Mouse (Mus musculus) MEL (cell line): ENCODE results near the gene Lamc3. TPM values are rescaled to one million over a fixed set of nuclear protein-coding genes. Genes with fewer than 3 reads are reported as not detected.

Experiments
- DNase-seq: peaks from one replicate; pipeline ENCODE4 v3.0.0; 2011; ENCODE audit warnings: low read depth, low spot score
- H3K27ac ChIP-seq: 2 replicates; pipeline ENCODE4 v1.5.1; 2012; ENCODE audit warnings: low read depth, mild to moderate bottlenecking, control low read depth, low read length, moderate library complexity; ENCODE audit not compliant: control insufficient read depth
- H3K27me3 ChIP-seq, 2 experiments: fragments of 150-350 bp in 1 of 2; sonication (generic) in 1 of 2; 2 replicates each; pipeline ENCODE4 v1.6.1; 2012; ENCODE audit warnings: low read length in 2 of 2, mild to moderate bottlenecking in 2 of 2, improper control_type of control experiment in 1 of 2, moderate library complexity in 1 of 2; ENCODE audit not compliant: insufficient read depth in 2 of 2, control insufficient read depth in 1 of 2
- H3K36me3 ChIP-seq, 2 experiments: 2 replicates each; pipeline ENCODE4 v1.6.1; 2012 to 2014; ENCODE audit warnings: low read length in 2 of 2, improper control_type of control experiment in 1 of 2, inconsistent platforms in 1 of 2, mild to moderate bottlenecking in 1 of 2; ENCODE audit not compliant: insufficient read depth in 2 of 2, control insufficient read depth in 1 of 2
- H3K4me1 ChIP-seq, 2 experiments: fragments of 150-350 bp in 1 of 2; sonication (generic) in 1 of 2; 2 replicates each; pipeline ENCODE4 v1.6.1; 2012; ENCODE audit warnings: low read length in 2 of 2, improper control_type of control experiment in 1 of 2, mild to moderate bottlenecking in 1 of 2; ENCODE audit not compliant: insufficient read depth in 2 of 2, control insufficient read depth in 1 of 2
- H3K4me3 ChIP-seq, 2 experiments: fragments of 150-350 bp in 1 of 2; sonication (generic) in 1 of 2; 2 replicates each; pipeline ENCODE4 v1.5.1; 2012; ENCODE audit warnings: low read depth in 2 of 2, low read length in 2 of 2, mild to moderate bottlenecking in 2 of 2, moderate library complexity in 2 of 2, control low read depth in 1 of 2, improper control_type of control experiment in 1 of 2; ENCODE audit not compliant: control insufficient read depth in 1 of 2, insufficient read depth in 1 of 2
- H3K79me2 ChIP-seq: 2 replicates; pipeline ENCODE4 v1.6.1; 2012; ENCODE audit warnings: mild to moderate bottlenecking, low read length, moderate library complexity; ENCODE audit not compliant: control insufficient read depth, poor library complexity, insufficient read depth
- H3K9ac ChIP-seq: 2 replicates; pipeline ENCODE4 v1.6.1; 2012; ENCODE audit warnings: low read depth, mild to moderate bottlenecking, control low read depth, low read length, moderate library complexity; ENCODE audit not compliant: control insufficient read depth, poor library complexity, severe bottlenecking
- H3K9me3 ChIP-seq: fragments of 150-350 bp; sonication (generic); replicated peaks from 2 replicates; pipeline ENCODE4 v1.6.1; 2012; ENCODE audit warnings: mild to moderate bottlenecking, low read length, improper control_type of control experiment, moderate library complexity; ENCODE audit not compliant: insufficient read depth
- BHLHE40 ChIP-seq: IDR thresholded peaks from 2 replicates; pipeline ENCODE4 v1.6.1; 2012; ENCODE audit warnings: low read depth, mild to moderate bottlenecking, inconsistent platforms, low read length, improper control_type of control experiment, borderline replicate concordance
- CHD1 ChIP-seq: IDR thresholded peaks from 2 replicates; pipeline ENCODE4 v1.6.1; 2012; ENCODE audit warnings: low read depth, mild to moderate bottlenecking, inconsistent platforms, low read length, improper control_type of control experiment
- CHD2 ChIP-seq: IDR thresholded peaks from 2 replicates; pipeline ENCODE4 v1.6.1; 2011; ENCODE audit warnings: low read length, improper control_type of control experiment
- CTCF ChIP-seq, 3 experiments: IDR thresholded peaks in 2 of 3; conservative IDR thresholded peaks in 1 of 3; 2 replicates each; pipeline ENCODE4 v1.5.1; 2011 to 2012; ENCODE audit warnings: low read length in 3 of 3, low read depth in 2 of 3, mild to moderate bottlenecking in 2 of 3, improper control_type of control experiment in 1 of 3, inconsistent platforms in 1 of 3, mixed read lengths in 1 of 3, moderate library complexity in 1 of 3; ENCODE audit not compliant: control insufficient read depth in 1 of 3, insufficient read depth in 1 of 3, poor library complexity in 1 of 3, severe bottlenecking in 1 of 3
- E2F4 ChIP-seq: IDR thresholded peaks from 2 replicates; pipeline ENCODE4 v1.6.1; 2011; ENCODE audit warnings: low read depth, low read length, improper control_type of control experiment, borderline replicate concordance
- ELF1 ChIP-seq: IDR thresholded peaks from 2 replicates; pipeline ENCODE4 v1.6.1; 2014; ENCODE audit warnings: low read depth, mild to moderate bottlenecking, inconsistent platforms, low read length, improper control_type of control experiment, moderate library complexity
- EP300 ChIP-seq, 2 experiments: IDR thresholded peaks; 2 replicates each; pipeline ENCODE4 v1.6.1; 2011; ENCODE audit warnings: improper control_type of control experiment in 2 of 2, low read length in 2 of 2, low read depth in 1 of 2, mild to moderate bottlenecking in 1 of 2
- KAT2A ChIP-seq: conservative IDR thresholded peaks from 2 replicates; pipeline ENCODE4 v1.6.1; 2012; ENCODE audit warnings: low read depth, low read length, improper control_type of control experiment, inconsistent platforms
- MAFK ChIP-seq: IDR thresholded peaks from 2 replicates; pipeline ENCODE4 v1.6.1; 2011; ENCODE audit warnings: low read depth, mild to moderate bottlenecking, low read length, improper control_type of control experiment, borderline replicate concordance
- MEF2A ChIP-seq: IDR thresholded peaks from 2 replicates; pipeline ENCODE4 v1.6.1; 2014; ENCODE audit warnings: low read depth, mild to moderate bottlenecking, inconsistent platforms, low read length, improper control_type of control experiment; ENCODE audit not compliant: poor library complexity, insufficient replicate concordance, severe bottlenecking; ENCODE audit errors: extremely low read depth
- MYB ChIP-seq: IDR thresholded peaks from 2 replicates; pipeline ENCODE4 v1.6.1; 2011; ENCODE audit warnings: mild to moderate bottlenecking, low read depth, low read length, improper control_type of control experiment
- MYC ChIP-seq: IDR thresholded peaks from 2 replicates; pipeline ENCODE4 v1.6.1; 2011; ENCODE audit warnings: low read depth, mild to moderate bottlenecking, low read length, improper control_type of control experiment, moderate library complexity
- NRF1 ChIP-seq: IDR thresholded peaks from 2 replicates; pipeline ENCODE4 v1.6.1; 2014; ENCODE audit warnings: low read depth, mild to moderate bottlenecking, inconsistent platforms, low read length, improper control_type of control experiment, moderate library complexity; ENCODE audit not compliant: poor library complexity, insufficient read depth, severe bottlenecking
- POLR2AphosphoS5 ChIP-seq: IDR thresholded peaks from 2 replicates; pipeline ENCODE4 v1.6.1; 2012; ENCODE audit warnings: low read depth, borderline replicate concordance, mild to moderate bottlenecking, inconsistent platforms, low read length, moderate library complexity, mixed read lengths
- RAD21 ChIP-seq: IDR thresholded peaks from 2 replicates; pipeline ENCODE4 v1.6.1; 2011; ENCODE audit warnings: mild to moderate bottlenecking, low read depth, low read length, improper control_type of control experiment
- SMC3 ChIP-seq: IDR thresholded peaks from 2 replicates; pipeline ENCODE4 v1.6.1; 2011; ENCODE audit warnings: low read depth, low read length, improper control_type of control experiment
- TBP ChIP-seq: IDR thresholded peaks from 2 replicates; pipeline ENCODE4 v1.8.0; 2011; ENCODE audit warnings: low read depth, low read length, improper control_type of control experiment
- UBTF ChIP-seq: IDR thresholded peaks from 2 replicates; pipeline ENCODE4 v1.6.1; 2012; ENCODE audit warnings: low read depth, mild to moderate bottlenecking, inconsistent platforms, low read length, improper control_type of control experiment, moderate library complexity, borderline replicate concordance; ENCODE audit not compliant: insufficient read depth
- USF1 ChIP-seq: IDR thresholded peaks from 2 replicates; pipeline ENCODE4 v1.6.1; 2014; ENCODE audit warnings: low read depth, mild to moderate bottlenecking, inconsistent platforms, low read length, improper control_type of control experiment, moderate library complexity
- ZC3H11A ChIP-seq: IDR thresholded peaks from 2 replicates; pipeline ENCODE4 v1.6.1; 2012; ENCODE audit warnings: low read depth, mild to moderate bottlenecking, inconsistent platforms, low read length, improper control_type of control experiment
- ZKSCAN1 ChIP-seq: IDR thresholded peaks from 2 replicates; pipeline ENCODE4 v1.6.1; 2012; ENCODE audit warnings: low read depth, mild to moderate bottlenecking, inconsistent platforms, low read length, improper control_type of control experiment, moderate library complexity
- ZMIZ1 ChIP-seq: IDR thresholded peaks from 2 replicates; pipeline ENCODE4 v1.6.1; 2012; ENCODE audit warnings: low read depth, mild to moderate bottlenecking, inconsistent platforms, low read length, improper control_type of control experiment, moderate library complexity
- polyA plus RNA-seq, 2 experiments: library from polyadenylated mRNA; stranded (reverse) in 1 of 2; unstranded in 1 of 2; fragments of >175 nt in 1 of 2; fragments of >200 nt in 1 of 2; gene quantifications; 2 replicates each; pipeline versions ENCODE4 v1.2.1 to v1.2.4; 2012; ENCODE audit warnings: low replicate concordance in 2 of 2, low read depth in 1 of 2; ENCODE audit not compliant: insufficient read length in 2 of 2, insufficient read depth in 1 of 2, missing spikeins in 1 of 2
- total RNA-seq: library from RNA; depleted of rRNA; stranded (reverse); fragments of 300-350 nt; gene quantifications from 2 replicates; pipeline ENCODE4 v1.2.3, GENCODE M21; 2012

Gene Lamc3
- total and polyA plus RNA-seq, 3 experiments, result not detected

- Histone ChIP-seq H3K4me1 (no peaks in the 10 kb centered on the region), H3K9me3 (no peaks in the 10 kb centered on the region), H3K36me3 (no peaks in the 10 kb centered on the region), H3K27me3 (peaks cover 7 to 10% of the 10 kb centered on the region in 2 experiments), H3K27ac (no peak overlapping the region), H3K79me2 (no peaks in the 10 kb centered on the region), H3K4me3 (no peak overlapping the region), H3K9ac (no peak overlapping the region)
- TF ChIP-seq POLR2AphosphoS5 (no peak), CTCF (IDR thresholded peaks at IDR 0.05 in 2 of 3, conservative IDR thresholded peaks at IDR 0.05 in 1 of 3; ENCODE audit: control insufficient read depth in 1 of 3, insufficient read depth in 1 of 3, low read depth in 2 of 3, low read length in 3 of 3, poor library complexity in 1 of 3, severe bottlenecking in 1 of 3) (no peak), CHD1 (no peak), MEF2A (no peak), TBP (no peak)
- no peak for DNase-seq
Measured at GRCm38 (mm10) chr2:31948392-31948791, 61.3 kb downstream of the Lamc3 start.

DNA sequence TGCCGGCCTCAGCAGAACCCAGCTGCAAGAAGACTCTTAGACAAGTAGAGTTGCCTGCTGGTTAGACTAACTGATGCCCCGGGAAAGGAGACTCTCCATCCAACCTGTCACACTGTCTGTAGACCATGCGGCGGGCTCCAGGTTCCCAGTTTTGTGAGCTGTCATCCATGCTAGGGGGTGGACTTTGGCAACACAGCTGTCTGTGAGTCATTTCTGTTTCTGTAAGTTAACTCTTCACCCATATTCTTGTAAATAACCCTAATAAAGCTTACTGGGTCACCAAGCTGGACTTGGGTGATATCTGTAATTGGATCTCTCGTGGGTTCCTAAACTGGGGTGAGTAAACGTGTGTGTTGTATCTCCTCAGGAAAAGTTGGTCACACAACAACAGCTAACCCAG lies 61.7 kb downstream of the Lamc3 start:
- H3K4me3 ChIP-seq, result no peak overlapping the region
- no peak overlapping the region for H3K9ac ChIP-seq
- no peak for DNase-seq
- no peak overlapping the region for H3K27ac ChIP-seq
- TF ChIP-seq MEF2A (no peak), ZKSCAN1 (no peak), CHD2 (no peak), SMC3 (no peak), TBP (no peak), CHD1 (no peak), NRF1 (no peak), ZC3H11A (no peak), E2F4 (no peak), ELF1 (no peak), KAT2A (no peak), UBTF (no peak), RAD21 (no peak), MYB (no peak), USF1 (no peak), MYC (no peak), BHLHE40 (no peak), MAFK (no peak), EP300 (IDR thresholded peaks at IDR 0.05; ENCODE audit: low read depth in 1 of 2, low read length in 2 of 2) (no peak), ZMIZ1 (no peak)
- TF ChIP-seq, all 39 proteins: peak for 0
- Histone ChIP-seq H3K79me2 (no peaks in the 10 kb centered on the region), H3K4me1 (no peaks in the 10 kb centered on the region), H3K27me3 (peaks cover 7 to 12% of the 10 kb centered on the region in 2 experiments), H3K36me3 (no peaks in the 10 kb centered on the region), H3K9me3 (no peaks in the 10 kb centered on the region)
